Mouse (Mus musculus) lung, postnatal 10 days (tissue): Measurements from ENCODE around the gene Ephb2.

Experiments used
- DNase-seq: peaks from one replicate; pipeline ENCODE4 v3.0.0; 2021

Gene Ephb2

DNA sequence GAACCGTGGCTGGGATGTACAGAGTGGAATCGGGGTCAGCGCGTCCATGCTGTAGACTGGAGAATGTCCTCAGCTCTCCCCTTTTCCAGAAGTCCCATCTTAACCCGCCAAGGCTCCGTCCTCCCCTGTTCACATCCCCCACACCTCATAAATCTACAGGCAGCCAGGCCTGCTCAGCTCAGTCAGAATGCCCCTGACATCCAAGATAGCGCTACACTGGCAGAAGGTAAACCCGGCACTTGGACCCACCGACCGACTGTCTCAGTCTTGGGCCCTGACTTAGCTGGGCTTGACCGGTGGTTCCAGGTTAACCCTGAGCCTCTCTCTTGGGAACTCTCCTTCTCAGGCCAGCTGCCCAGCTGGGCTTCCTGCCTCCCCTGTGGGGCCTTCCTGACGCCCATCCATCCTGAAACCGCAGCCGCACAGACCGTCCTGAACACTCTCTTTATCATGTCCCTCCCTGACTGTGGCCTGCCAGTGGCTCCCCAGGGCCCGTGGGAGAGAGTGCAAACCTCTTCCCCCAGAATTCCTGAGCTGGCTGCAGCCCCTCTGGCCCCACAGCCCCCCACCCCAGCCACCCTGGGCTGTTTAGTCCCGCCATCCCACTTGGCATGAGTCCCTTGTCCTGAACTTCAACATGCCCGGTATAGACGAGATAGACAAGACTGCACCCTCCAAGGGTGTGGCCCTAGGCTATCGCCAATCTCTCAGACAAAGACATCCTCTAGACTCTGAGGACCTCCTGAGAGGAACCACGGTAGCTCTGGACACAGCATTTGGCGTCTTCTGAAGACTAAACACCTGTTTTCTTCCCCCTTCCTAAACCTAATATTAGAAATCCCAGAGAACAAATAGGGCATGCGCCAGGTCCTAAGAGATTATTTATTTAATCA lies 37.9 kb downstream of the Ephb2 start:
- DNase-seq = no peak

DNA sequence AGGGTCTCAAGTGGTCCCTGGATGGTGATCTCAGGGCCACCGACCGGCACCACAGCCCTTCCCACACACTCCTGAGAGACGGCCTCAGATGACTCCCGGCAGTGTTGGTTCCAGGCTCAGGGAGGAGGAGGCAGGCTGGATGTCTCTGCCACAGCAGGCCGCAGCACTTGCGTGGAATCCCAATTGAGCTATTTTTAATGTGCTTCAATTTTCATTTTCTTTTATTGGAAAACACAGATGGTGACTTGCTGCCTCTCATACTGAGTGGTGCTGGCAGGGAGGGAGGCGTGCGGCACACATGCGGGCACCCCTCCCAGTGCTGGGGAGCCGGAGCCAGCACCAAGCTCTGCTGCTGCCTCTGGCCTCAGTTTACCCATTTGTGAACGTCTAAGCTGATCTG lies 42.5 kb downstream of the Ephb2 start:
- no peak for DNase-seq

DNA sequence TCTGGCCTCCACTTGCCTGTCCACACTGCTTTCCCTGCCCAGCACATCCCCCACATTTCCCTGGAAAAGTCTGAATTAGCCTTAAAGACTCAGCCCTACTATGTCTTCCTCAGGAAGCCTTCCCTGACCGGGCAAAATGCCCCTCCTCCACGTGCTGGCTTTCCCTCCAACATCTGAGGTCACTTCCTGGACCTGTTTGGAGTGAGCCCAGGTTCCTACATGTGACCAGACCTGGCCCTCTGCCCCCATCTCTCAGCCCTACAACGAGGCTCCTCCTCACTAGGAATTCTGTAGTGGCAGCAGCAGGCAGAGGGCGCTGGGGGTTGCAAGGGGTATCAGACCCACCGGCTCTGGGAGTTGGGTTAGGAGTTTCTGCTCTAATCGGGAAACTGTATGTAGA lies 46.0 kb downstream of the Ephb2 start:
- DNase-seq = peak; percentile 76

DNA sequence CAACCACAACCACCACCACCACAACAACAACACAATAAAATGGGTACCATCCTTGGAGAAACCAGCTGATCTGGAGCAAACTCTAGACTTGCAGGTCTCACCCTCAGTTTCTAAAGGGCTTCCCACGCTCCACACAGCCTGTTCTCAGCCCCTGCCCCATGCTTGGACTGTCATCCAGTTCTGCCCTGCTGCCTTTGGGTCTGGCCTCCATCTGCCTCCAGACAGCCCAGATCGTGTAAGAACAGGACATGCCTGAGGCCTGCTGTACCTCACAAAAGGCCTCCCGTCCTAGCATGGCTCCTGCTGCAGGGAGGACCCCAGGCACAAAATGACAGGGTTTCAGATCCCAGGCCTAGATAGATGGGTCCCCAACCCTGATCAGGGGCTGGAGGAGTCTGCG lies 48.4 kb downstream of the Ephb2 start:
- DNase-seq = no peak

DNA sequence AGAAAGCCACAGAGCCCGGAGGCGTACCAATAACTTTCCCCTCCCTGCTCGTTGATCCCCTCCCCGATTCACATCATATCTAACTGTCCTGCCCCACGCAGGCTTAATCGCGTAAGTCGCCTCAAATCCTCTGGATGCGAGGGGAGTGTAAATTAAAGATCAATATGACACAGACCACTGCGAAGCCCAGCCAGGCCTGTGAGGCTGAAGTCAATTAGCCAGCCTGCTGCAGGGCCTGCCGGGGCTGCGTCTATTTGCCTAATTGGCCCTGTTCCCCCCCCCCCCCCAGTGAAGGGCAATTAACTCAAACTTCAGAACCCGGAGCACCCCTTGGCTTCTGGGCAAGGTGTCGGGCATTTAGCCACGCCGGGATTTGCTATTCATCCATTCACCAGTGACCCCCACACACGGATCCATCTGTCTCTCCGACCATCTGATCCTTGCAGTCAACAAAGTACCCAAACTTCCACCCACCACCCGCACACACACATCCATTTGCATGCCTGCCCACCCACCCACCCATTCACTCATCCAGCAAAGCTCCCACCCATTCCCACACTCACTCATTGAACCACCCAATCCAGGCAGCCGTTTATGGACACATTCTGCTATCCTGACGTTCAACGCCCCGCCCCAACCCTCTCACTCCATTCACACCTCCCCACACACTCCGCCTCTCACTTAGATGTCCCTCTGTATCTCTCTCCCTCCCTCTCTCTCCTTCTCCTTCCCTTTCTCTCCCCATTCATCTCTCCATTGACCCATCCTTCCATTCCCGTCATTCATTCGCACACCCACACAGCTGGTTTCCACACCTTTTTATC lies 49.1 kb downstream of the Ephb2 start:
- DNase-seq = no peak

DNA sequence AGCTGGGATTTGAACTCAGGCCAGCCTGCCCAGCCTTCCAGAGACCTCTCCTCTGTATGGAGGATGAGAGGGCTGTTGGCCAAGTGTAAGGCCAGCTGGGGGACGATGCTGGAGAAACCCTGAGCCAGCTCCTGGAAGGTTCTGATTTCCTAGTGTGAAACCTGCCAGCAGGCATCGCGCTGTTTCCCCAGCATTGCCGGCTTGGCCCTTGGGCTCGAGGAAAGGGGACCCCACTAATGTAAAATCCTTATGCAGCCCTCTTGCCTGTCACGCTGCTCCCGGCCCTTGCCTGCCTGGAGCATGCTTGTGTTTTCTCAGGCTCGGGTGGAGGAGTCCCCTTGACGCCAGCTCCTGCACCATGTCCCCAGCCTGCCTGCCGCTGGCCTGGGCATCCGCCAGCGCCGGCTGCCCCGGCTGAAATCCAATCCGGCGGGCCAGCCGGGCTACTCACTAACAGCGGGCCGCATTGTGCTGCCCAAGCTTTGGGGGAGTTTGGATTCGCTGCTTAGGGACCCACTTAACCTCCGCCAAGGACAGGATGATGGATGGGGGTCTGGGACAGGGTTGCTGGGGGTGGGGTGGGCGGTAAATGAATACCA lies 52.1 kb downstream of the Ephb2 start:
- no peak for DNase-seq

DNA sequence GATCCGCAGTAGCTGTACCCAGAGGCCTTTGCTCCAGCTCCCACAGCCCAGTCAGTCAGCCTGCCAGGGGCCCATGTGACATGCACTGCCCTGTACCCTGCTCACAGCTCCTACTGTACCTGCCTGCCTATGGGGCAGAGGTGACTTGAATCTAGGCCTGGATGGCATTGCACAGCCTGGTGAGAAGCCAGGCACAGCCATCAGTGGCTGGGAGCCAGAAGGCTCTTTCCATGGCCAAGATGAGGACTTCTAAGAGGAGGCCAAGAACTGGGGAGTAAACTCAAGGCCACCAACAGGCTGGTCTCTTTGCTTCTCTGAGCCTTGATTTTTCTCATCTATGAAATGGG lies 53.2 kb downstream of the Ephb2 start:
- DNase-seq = no peak

DNA sequence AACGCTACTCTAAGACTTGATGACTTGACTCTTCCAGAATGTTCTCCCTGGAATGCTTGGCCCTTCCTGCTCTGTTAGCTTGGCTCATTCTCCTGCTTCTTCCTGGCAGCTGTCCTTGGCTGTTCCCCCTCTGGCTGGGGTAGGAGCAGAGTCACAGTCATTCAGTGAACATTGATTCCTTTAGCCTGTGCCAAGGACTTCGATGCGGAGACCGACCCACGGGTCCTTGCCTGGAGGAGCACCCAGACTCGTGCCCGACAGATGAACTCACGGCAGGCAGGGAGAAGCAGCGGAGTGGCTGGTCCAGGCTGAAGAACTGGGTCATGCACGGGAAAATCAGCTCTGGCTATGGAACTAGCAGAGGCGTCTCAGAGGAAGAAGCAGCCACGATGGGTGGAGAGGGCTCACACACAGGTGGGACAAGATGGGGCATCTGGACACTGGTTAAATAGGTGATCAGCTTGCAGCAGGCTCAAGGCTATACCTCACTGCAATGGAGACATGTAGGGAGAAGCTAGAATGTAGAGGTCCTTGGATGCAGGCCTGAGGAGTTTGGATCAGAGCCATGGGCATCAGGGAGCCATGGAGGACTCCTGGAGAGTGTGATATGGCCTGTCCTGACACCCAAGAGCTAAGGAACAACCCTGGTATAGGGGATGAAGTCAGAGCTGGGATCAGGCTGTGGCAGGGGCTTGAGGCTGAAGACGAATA lies 53.8 kb downstream of the Ephb2 start:
- peak; percentile 87 for DNase-seq

DNA sequence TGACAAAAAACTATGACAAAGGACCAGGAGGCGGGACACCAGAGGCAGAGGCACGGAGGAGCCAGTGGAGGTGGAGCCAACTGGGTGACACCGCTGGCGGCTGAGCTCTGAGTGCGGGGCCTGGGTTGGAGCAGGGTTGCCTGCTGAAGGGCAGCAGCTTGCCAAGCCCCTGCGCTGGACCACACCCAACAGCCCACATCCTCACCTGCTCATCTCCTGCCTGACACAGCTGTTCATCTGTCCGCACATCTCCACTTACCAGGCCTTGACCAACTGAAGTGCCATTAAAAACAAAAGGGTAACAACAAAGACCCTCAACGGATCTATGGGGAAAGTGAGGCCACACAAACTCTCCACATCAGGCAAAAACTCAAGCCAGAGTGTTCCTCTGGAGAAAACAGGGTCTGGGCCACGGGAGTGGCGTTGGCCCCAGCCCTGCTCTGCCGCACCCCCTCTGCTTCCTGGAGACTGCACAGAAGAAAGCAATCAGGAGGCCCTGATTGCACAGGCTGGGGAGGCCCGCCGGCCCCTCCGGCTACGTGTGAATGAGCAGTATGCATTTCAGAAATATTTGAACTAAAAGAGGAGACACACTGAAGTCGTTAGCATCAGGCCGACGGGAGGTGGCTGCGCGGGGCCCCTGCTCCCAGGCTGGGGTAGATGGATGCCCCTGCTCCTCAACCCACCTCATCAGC lies 55.4 kb downstream of the Ephb2 start:
- DNase-seq = no peak

DNA sequence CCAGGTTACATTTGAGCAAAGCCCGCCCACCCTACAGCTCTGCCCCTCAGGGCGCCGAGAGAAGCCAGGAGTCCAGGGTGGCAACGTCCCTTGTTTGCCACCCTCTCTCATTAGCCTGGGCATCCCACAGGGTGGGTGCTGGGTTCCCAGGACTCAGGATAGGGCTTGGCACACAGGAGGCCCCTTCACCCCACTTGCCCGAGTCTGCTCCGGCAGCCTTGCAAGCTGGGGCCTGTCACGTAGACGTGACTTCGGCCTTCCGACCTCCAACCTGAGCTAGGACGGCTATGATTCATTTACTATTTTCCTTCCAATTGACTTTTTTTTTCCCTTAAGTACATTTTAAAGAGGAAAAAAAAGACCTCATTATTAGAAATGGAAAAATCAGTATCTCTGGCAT lies 56.6 kb downstream of the Ephb2 start:
- no peak for DNase-seq

DNA sequence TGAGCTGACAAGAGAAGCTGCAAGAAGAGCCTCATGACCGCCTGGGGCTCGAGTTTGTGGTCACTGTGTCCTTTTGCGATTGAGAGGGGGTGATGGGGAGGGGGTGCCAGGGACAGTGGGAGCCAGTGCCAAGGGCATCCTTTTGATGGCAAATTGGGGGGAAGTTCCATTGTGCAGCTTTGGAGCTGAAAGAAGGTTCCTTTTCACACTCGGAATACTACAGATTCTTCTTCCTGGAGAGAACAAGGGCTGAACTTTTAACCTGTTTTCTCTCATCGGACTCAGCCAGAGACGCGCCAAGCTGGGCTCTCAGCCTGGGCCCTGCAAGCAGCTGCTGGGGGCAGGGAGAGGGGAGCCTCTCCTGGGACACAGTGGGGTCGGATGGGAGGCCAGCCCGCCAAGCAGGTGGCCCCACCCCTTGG lies 59.3 kb downstream of the Ephb2 start:
- DNase-seq = peak; percentile 26

DNA sequence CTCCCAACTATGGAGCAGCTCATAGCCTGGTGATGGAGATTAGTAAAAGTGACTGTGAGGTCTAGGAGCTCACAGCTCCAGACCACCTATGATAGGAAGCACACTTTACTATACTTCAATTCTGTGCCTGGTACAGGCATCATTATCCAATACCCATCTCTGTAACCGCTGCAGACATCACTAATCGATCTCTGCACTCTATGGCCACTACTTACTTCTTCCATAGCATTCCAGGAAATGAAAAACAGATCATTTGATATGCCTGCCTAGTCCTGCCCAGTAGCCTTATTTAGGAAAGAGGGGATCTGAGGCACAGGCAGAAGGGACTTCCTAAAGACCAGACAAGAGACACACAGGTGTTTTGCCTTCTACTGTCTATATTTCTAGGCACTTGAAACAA lies 59.9 kb downstream of the Ephb2 start:
- no peak for DNase-seq

DNA sequence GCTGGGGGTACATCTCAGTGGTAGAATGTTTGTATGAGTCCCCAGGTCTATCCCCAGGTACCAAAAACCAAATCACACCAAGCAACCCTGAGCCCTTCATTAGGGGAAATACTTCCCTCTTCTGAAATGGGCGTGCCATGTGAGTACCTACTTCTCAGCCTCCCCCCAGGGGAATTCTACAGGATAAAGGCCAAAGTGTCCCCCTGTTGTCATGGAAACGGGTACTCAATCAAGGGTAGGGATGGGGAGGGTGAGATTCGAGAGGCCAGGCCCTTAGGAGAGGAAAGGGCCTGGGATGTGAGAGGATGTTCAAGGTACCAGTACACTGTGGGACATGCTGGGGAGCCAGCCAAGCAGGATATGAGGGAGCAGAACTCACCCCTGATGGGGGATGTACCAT lies 61.6 kb downstream of the Ephb2 start:
- no peak for DNase-seq

DNA sequence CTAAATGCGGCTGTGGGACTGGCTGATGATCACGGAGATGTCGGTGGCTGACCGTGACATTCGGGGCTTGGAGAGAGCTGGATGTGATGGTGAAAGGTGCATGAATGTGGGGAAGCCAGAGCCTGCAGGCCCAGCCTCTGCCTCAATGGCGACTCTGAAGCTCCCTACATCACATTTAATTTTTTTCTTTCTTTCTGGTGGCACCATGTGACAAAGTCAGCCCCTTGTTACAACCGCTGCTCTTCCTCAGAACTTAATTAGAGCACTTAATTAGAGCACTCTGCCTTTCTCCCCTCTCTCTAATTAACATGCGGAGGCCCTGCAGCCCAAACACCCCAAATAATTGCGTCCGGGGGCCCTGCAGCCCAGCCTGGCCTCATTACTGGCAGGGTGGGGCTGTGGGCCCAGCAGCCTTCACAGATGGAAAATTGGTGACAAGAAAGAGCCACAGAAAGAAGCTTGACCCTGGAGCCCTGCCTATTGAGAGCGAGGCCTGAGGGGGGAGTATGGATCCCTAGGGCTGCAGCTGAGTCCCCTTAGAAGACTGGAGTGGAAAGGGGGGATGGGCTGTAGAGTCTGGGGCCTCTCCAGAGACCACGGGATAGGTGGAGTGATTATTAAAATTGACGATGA lies 62.7 kb downstream of the Ephb2 start:
- DNase-seq = no peak

DNA sequence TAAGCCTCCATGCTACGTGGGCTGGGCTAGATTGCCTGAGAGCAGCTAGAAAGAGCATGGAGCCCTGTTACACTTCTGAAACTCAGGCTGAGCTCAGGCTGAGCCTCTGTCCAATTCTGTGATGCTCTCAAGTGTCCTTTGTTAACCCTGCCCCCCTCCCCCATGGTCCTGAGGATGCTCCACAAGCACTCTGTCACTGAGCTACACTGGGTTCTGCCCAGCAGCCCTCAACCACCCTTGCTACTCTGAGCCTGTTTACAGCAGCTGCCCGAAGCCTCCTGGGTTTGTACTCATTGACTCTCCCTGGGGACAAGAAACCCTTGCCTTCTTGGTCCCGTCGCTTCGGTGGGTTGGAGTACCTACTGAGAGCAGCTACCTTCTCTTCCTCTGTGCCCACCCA lies 63.5 kb downstream of the Ephb2 start:
- no peak for DNase-seq

DNA sequence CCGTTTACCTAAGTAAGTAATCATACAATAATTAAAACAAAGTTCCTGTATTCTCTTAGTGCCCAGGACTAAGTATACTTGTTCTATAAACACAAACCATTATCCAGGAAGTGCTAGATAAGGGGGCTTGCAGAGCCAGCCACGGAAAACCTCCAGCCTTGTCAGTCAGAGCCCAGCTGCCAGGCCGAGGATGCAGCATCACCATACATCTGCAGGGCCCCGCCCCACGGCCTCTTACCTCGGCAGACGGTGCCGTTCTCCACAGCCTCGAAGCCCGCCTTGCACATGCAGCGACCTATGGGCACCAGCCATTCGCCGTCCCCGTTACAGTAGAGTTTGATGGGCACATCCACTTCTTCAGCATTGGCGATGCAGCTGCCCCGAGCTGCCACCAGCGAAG lies 65.1 kb downstream of the Ephb2 start:
- DNase-seq = no peak

DNA sequence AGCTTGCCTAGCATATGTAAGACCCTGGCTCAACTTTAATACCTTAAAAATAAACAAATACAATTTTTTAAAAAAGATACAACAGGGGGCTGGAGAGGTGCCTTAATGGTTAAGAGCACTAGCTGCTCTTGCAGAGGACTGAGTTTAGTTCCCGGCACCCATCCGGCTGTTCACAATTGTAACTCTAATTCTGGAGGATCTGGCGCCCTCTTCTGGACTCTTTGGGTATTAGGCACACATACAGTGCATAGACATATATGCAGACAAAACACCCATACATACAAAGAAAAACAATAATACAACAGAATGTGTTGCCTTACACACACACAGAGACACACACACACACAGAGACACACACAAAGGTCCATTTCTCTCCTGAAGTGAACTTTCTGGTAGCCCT lies 67.3 kb downstream of the Ephb2 start:
- no peak for DNase-seq

DNA sequence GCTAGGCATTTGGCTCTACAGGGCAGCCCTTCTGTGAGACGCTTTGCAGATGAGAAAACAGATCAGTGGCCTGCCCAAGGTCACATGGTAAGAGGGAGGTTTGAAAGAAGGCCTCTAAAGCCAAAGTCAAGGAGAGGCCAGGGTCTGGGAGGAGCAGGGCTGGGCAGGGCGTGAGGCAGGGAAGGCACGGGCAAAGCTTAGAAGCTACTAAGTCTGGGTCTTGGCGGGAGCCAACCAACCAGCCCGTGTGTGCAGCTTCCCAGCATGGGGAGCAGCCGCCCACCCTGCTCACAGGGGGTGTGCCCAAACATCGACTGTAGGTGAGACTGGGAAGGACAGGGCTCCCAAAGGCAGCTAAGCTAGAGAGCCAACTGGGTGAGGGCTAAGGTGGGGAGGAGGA lies 70.7 kb downstream of the Ephb2 start:
- no peak for DNase-seq

DNA sequence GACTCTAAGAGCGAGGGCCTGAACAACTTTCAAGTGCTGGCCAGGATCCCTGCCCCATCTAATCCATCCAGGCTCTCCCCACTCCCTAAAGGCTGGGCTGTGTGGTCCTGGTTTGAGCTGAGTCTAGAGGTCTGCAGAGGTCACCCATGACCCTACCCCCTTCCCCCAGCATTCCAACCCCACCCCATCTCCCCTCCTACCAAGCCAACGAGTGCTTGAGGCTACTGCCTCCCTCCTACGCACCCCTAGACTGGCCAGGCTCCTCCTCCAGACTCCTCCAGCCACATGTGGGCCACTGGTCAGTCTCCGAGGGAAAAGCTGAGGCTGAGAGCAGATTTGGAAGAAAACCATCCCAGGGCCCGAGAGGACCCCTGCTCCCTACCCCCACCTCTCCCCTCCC lies 72.4 kb downstream of the Ephb2 start:
- no peak for DNase-seq

DNA sequence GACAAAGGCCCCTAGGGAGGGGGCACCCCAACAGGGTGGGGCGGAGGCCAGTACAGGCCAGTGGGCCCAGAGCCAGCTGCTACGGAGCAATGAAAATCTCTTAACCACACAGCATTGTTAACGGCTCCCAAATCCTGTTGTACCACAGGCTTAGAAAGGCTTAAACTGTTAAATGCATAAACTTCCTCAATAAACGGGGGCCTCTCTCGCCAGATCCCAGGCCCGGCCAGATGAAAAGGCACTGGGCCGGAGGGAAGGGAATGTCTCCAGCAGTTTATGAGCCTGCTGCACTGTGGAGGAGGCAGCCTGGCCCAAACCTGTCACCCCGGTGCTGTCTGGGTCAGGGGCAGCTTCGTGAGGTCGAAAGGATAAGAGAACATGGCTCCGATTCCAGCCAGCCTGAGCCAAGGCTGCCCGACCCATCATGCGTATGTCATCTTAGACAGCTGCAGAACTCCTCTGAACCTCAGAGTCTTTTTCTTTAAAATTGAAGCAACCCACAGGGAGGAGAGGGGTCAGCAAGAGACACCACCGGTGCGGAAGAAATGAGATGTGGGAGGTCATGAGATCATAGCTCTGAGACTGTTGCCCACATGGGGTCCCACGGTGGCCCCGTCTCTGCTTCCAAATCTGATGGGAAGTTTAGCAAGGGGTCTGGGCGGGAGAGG lies 73.9 kb downstream of the Ephb2 start:
- no peak for DNase-seq

DNA sequence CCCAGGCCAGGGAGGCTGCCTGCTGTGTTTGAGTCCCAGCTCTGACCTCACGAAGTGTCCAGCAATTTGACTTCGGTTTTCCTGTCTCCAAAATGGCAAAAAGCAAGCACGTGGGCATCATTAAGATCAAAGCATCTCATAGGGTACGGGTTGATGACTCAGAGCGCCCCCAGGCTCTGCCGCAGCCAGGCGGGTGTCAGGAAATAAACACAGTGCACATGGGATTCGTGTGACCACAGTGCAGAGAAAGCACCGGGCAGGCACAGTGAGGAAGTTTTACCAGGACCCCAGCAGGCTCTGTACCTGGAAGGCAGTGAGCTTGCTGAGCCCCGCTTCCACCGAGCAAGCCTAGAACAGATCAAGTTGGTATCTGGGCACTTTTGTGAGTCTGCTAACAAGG lies 74.9 kb downstream of the Ephb2 start:
- no peak for DNase-seq

DNA sequence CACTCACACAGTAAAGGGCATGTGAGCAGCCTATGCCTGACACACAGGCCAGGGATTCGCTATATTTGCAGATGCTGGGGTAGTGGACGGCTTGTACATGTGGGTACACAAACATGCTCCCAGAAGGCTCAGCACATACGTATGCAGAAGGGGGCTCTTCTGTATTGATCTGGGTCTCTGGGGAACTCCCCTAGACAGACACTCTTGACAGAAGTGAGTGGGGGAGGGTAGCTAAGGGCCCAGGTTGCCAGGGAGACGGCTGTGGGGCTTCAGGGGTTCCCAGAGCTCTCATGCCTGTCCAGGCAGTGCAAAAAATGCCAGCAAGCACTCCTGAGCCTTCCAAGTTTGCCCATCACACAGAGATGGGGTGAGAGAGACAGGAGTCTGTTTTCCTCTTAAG lies 78.7 kb downstream of the Ephb2 start:
- no peak for DNase-seq
